Mouse (Mus musculus): ENCODE results near the gene Gm39653.

DNA sequence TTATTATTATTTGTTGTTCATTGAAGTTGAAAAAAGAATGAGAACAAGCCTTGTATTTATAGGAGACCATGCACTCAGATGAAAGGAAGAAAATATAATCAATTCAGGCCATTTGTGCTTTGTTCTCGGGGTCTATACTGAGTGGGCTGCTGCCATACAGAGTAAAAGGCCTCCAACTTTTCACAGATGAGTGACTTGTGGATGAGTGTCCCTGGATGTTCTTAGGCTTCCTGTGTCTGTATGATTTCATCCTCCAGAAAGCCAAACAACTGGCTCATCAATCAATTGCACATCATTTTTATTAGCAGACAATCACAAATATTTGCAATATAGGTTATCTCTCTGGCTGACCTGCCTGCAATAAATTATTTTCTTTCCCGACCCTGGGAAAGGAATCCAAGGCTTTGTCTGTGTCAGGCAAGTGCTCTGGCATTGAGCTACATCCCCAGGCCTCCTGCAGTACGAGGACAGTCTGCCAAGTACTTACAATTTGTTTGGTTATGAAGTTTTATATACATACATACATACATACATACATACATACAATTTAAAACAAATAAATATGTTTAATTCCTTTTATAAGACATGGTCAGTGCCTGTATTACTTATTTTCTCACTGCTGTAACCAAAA lies 11.8 kb upstream of the Gm39653 start:
- TF ChIP-seq POLR2A (IDR thresholded peaks at IDR 0.05; ENCODE audit: insufficient read length, low read depth) (no peak), E2F4 (IDR thresholded peaks at IDR 0.05; ENCODE audit: insufficient read depth) (no peak), MYOG (IDR thresholded peaks at IDR 0.05; ENCODE audit: control insufficient read depth in 1 of 3, insufficient read depth in 1 of 3, insufficient read length in 2 of 3, low read depth in 2 of 3) (no peak), MYOD1 (IDR thresholded peaks at IDR 0.05; ENCODE audit: control insufficient read depth in 1 of 3, insufficient read length in 2 of 3, low read depth in 2 of 3) (no peak), USF1 (IDR thresholded peaks at IDR 0.05; ENCODE audit: low read depth) (no peak), MAX (IDR thresholded peaks at IDR 0.05; ENCODE audit: low read depth) (no peak), POLR2AphosphoS2 (IDR thresholded peaks at IDR 0.05; ENCODE audit: insufficient read length, low read depth) (no peak), CEBPB (IDR thresholded peaks at IDR 0.05; ENCODE audit: insufficient read depth, poor library complexity, severe bottlenecking) (no peak), TCF12 (IDR thresholded peaks at IDR 0.05; ENCODE audit: insufficient read depth, poor library complexity, severe bottlenecking) (no peak), SRF (IDR thresholded peaks at IDR 0.05; ENCODE audit: control insufficient read depth, insufficient read length, low read depth) (no peak), REST (IDR thresholded peaks at IDR 0.05; ENCODE audit: insufficient read depth, insufficient read length) (no peak)
